Mouse (Mus musculus): ENCODE data around the gene Lgals12. TPM values are rescaled to one million over a fixed set of nuclear protein-coding genes. Genes with fewer than 3 reads are reported as not detected.

Lgals12 gene
- polyA plus RNA-seq, 1 experiment from 2014 or later = 0.29 TPM

- no peak overlapping the region for H3K9ac ChIP-seq (replicated peaks; ENCODE audit: low read length)
- no peak overlapping the region for H3K4me2 ChIP-seq (ENCODE audit: low read length)
- WGBS = 88% methylated on average over 5 of the region's 5 CpGs
- H3K4me3 ChIP-seq (replicated peaks; ENCODE audit: low read depth, low read length) = no peak overlapping the region
- H3K9me3 ChIP-seq (ENCODE audit: control insufficient read depth, low read length) = no peaks in the 10 kb centered on the region
- H3K36me3 ChIP-seq (ENCODE audit: control insufficient read depth, insufficient read depth, low read length) = no peaks in the 10 kb centered on the region
- ATAC-seq (ENCODE audit: low FRiP score, low TSS enrichment) = no peak
- no peaks in the 10 kb centered on the region for H3K27me3 ChIP-seq (ENCODE audit: control insufficient read depth, insufficient read depth, low read length)
- H3K27ac ChIP-seq (replicated peaks; ENCODE audit: low read depth, low read length) = no peak overlapping the region
- H3K4me1 ChIP-seq (ENCODE audit: control insufficient read depth, insufficient read depth, low read length) = no peaks in the 10 kb centered on the region
- DNase-seq = no peak
These were observed 37.3 kb downstream of the Lgals12 start for GRCm38 (mm10) chr19:7569650-7570049.

GRCm38 (mm10) chr19:7568364-7568763 is 38.6 kb downstream of the Lgals12 start:
- no peak overlapping the region for H3K4me3 ChIP-seq (replicated peaks; ENCODE audit: low read depth, low read length)
- WGBS = 57% methylated on average over 3 of the region's 3 CpGs
- H3K9ac ChIP-seq (replicated peaks; ENCODE audit: low read length) = no peak overlapping the region
- H3K4me1 ChIP-seq (ENCODE audit: control insufficient read depth, insufficient read depth, low read length) = no peaks in the 10 kb centered on the region
- ATAC-seq (ENCODE audit: low FRiP score, low TSS enrichment) (no peak), DNase-seq (no peak)
- H3K27ac ChIP-seq (replicated peaks; ENCODE audit: low read depth, low read length) = no peak overlapping the region
- H3K9me3 ChIP-seq (ENCODE audit: control insufficient read depth, low read length) = no peaks in the 10 kb centered on the region
- no peaks in the 10 kb centered on the region for H3K27me3 ChIP-seq (ENCODE audit: control insufficient read depth, insufficient read depth, low read length)
- H3K36me3 ChIP-seq (ENCODE audit: control insufficient read depth, insufficient read depth, low read length) = no peaks in the 10 kb centered on the region
- no peak overlapping the region for H3K4me2 ChIP-seq (ENCODE audit: low read length)

- H3K4me3 ChIP-seq (replicated peaks; ENCODE audit: low read depth, low read length) = no peak overlapping the region
- 61% methylated on average over 3 of the region's 3 CpGs for WGBS
These were observed 40.2 kb downstream of the Lgals12 start for GRCm38 (mm10) chr19:7566826-7567225.

GRCm38 (mm10) chr19:7564457-7564856 is 42.5 kb downstream of the Lgals12 start:
- H3K4me1 ChIP-seq (ENCODE audit: control insufficient read depth, insufficient read depth, low read length) = no peaks in the 10 kb centered on the region
- ATAC-seq (ENCODE audit: low FRiP score, low TSS enrichment) (no peak), DNase-seq (no peak)
- 77% methylated on average over 1 of the region's 1 CpGs for WGBS
- no peak overlapping the region for H3K9ac ChIP-seq (replicated peaks; ENCODE audit: low read length)
- H3K27me3 ChIP-seq (ENCODE audit: control insufficient read depth, insufficient read depth, low read length) = no peaks in the 10 kb centered on the region
- no peak overlapping the region for H3K4me2 ChIP-seq (ENCODE audit: low read length)
- H3K27ac ChIP-seq (replicated peaks; ENCODE audit: low read depth, low read length) = no peak overlapping the region
- no peaks in the 10 kb centered on the region for H3K36me3 ChIP-seq (ENCODE audit: control insufficient read depth, insufficient read depth, low read length)
- no peak overlapping the region for H3K4me3 ChIP-seq (replicated peaks; ENCODE audit: low read depth, low read length)
- H3K9me3 ChIP-seq (ENCODE audit: control insufficient read depth, low read length) = no peaks in the 10 kb centered on the region

More at GRCm38 (mm10) chr19:7566826-7567225, 40.2 kb downstream of the Lgals12 start:
- no peak overlapping the region for H3K4me2 ChIP-seq (ENCODE audit: low read length)
- DNase-seq (no peak), ATAC-seq (ENCODE audit: low FRiP score, low TSS enrichment) (no peak)
- H3K9me3 ChIP-seq (ENCODE audit: control insufficient read depth, low read length) = no peaks in the 10 kb centered on the region
- no peak overlapping the region for H3K27ac ChIP-seq (replicated peaks; ENCODE audit: low read depth, low read length)
- no peak overlapping the region for H3K9ac ChIP-seq (replicated peaks; ENCODE audit: low read length)
- no peaks in the 10 kb centered on the region for H3K4me1 ChIP-seq (ENCODE audit: control insufficient read depth, insufficient read depth, low read length)
- H3K36me3 ChIP-seq (ENCODE audit: control insufficient read depth, insufficient read depth, low read length) = no peaks in the 10 kb centered on the region
- no peaks in the 10 kb centered on the region for H3K27me3 ChIP-seq (ENCODE audit: control insufficient read depth, insufficient read depth, low read length)

- ATAC-seq (ENCODE audit: low FRiP score, low TSS enrichment) = no peak
- Histone ChIP-seq H3K27me3 (ENCODE audit: control insufficient read depth, insufficient read depth, low read length) (no peaks in the 10 kb centered on the region), H3K9ac (replicated peaks; ENCODE audit: low read length) (no peak overlapping the region), H3K4me3 (replicated peaks; ENCODE audit: low read depth, low read length) (no peak overlapping the region), H3K27ac (replicated peaks; ENCODE audit: low read depth, low read length) (no peak overlapping the region), H3K4me2 (ENCODE audit: low read length) (no peak overlapping the region), H3K36me3 (ENCODE audit: control insufficient read depth, insufficient read depth, low read length) (no peaks in the 10 kb centered on the region), H3K4me1 (ENCODE audit: control insufficient read depth, insufficient read depth, low read length) (no peaks in the 10 kb centered on the region), H3K9me3 (ENCODE audit: control insufficient read depth, low read length) (no peaks in the 10 kb centered on the region)
- no peak for DNase-seq
- 92% methylated on average over 2 of the region's 2 CpGs for WGBS
These were observed 43.3 kb downstream of the Lgals12 start for GRCm38 (mm10) chr19:7563676-7564075.

GRCm38 (mm10) chr19:7562601-7563129 is 44.3 kb downstream of the Lgals12 start:
- H3K9ac ChIP-seq (replicated peaks; ENCODE audit: low read length) = no peak overlapping the region
- H3K27ac ChIP-seq (replicated peaks; ENCODE audit: low read depth, low read length) = no peak overlapping the region
- no peaks in the 10 kb centered on the region for H3K9me3 ChIP-seq (ENCODE audit: control insufficient read depth, low read length)
- 86% methylated on average over 10 of the region's 10 CpGs for WGBS
- ATAC-seq (ENCODE audit: low FRiP score, low TSS enrichment) = no peak
- DNase-seq = no peak
- H3K4me3 ChIP-seq (replicated peaks; ENCODE audit: low read depth, low read length) = no peak overlapping the region
- no peak overlapping the region for H3K4me2 ChIP-seq (ENCODE audit: low read length)
- no peaks in the 10 kb centered on the region for H3K36me3 ChIP-seq (ENCODE audit: control insufficient read depth, insufficient read depth, low read length)
- H3K27me3 ChIP-seq (ENCODE audit: control insufficient read depth, insufficient read depth, low read length) = no peaks in the 10 kb centered on the region
- 0 out of 2 replicates have a peak, but pooled peaks cover 3% of the 10 kb centered on the region for H3K4me1 ChIP-seq (ENCODE audit: control insufficient read depth, insufficient read depth, low read length)

- Histone ChIP-seq H3K27me3 (ENCODE audit: control insufficient read depth, insufficient read depth, low read length) (no peaks in the 10 kb centered on the region), H3K4me3 (replicated peaks; ENCODE audit: low read depth, low read length) (no peak overlapping the region), H3K27ac (replicated peaks; ENCODE audit: low read depth, low read length) (no peak overlapping the region), H3K4me2 (ENCODE audit: low read length) (no peak overlapping the region), H3K9me3 (ENCODE audit: control insufficient read depth, low read length) (no peaks in the 10 kb centered on the region), H3K4me1 (ENCODE audit: control insufficient read depth, insufficient read depth, low read length) (0 out of 2 replicates have a peak, but pooled peaks cover 8% of the 10 kb centered on the region), H3K36me3 (ENCODE audit: control insufficient read depth, insufficient read depth, low read length) (no peaks in the 10 kb centered on the region), H3K9ac (replicated peaks; ENCODE audit: low read length) (no peak overlapping the region)
- ATAC-seq (ENCODE audit: low FRiP score, low TSS enrichment) (no peak), DNase-seq (no peak)
- 87% methylated on average over 3 of the region's 3 CpGs for WGBS
These were observed 45.5 kb downstream of the Lgals12 start for GRCm38 (mm10) chr19:7561456-7561855.

- WGBS = 85% methylated on average over 4 of the region's 4 CpGs
- no peak overlapping the region for H3K4me3 ChIP-seq (replicated peaks; ENCODE audit: low read depth, low read length)
- no peaks in the 10 kb centered on the region for H3K9me3 ChIP-seq (ENCODE audit: control insufficient read depth, low read length)
- no peak overlapping the region for H3K4me2 ChIP-seq (ENCODE audit: low read length)
- no peak for DNase-seq
- H3K27me3 ChIP-seq (ENCODE audit: control insufficient read depth, insufficient read depth, low read length) = no peaks in the 10 kb centered on the region
- ATAC-seq (ENCODE audit: low FRiP score, low TSS enrichment) = no peak
- H3K36me3 ChIP-seq (ENCODE audit: control insufficient read depth, insufficient read depth, low read length) = no peaks in the 10 kb centered on the region
- 0 out of 2 replicates have a peak, but pooled peaks cover 8% of the 10 kb centered on the region for H3K4me1 ChIP-seq (ENCODE audit: control insufficient read depth, insufficient read depth, low read length)
- no peak overlapping the region for H3K9ac ChIP-seq (replicated peaks; ENCODE audit: low read length)
- H3K27ac ChIP-seq (replicated peaks; ENCODE audit: low read depth, low read length) = no peak overlapping the region
These were observed 47.0 kb downstream of the Lgals12 start for GRCm38 (mm10) chr19:7559986-7560385.

- H3K27me3 ChIP-seq (ENCODE audit: control insufficient read depth, insufficient read depth, low read length) = no peaks in the 10 kb centered on the region
- 89% methylated on average over 4 of the region's 4 CpGs for whole genome bisulfite sequencing
- H3K27ac ChIP-seq (replicated peaks; ENCODE audit: low read depth, low read length) = no peak overlapping the region
- ATAC-seq (ENCODE audit: low FRiP score, low TSS enrichment) = no peak
- H3K4me3 ChIP-seq (replicated peaks; ENCODE audit: low read depth, low read length) = no peak overlapping the region
- DNase-seq = no peak
- H3K4me2 ChIP-seq (ENCODE audit: low read length) = no peak overlapping the region
- no peaks in the 10 kb centered on the region for H3K9me3 ChIP-seq (ENCODE audit: control insufficient read depth, low read length)
- 0 out of 2 replicates have a peak, but pooled peaks cover 8% of the 10 kb centered on the region for H3K4me1 ChIP-seq (ENCODE audit: control insufficient read depth, insufficient read depth, low read length)
- H3K36me3 ChIP-seq (ENCODE audit: control insufficient read depth, insufficient read depth, low read length) = no peaks in the 10 kb centered on the region
- no peak overlapping the region for H3K9ac ChIP-seq (replicated peaks; ENCODE audit: low read length)
These were observed 48.3 kb downstream of the Lgals12 start for GRCm38 (mm10) chr19:7558675-7559074.

All from midbrain, embryonic 14.5 days (tissue).